Mouse (Mus musculus) kidney, postnatal 10 days (tissue): ENCODE results near the gene Trip11.
A peak's percentile ranks its signal among the peaks of the same experiment; 100 is the strongest.

Experiments used
- DNase-seq: peaks from one replicate; pipeline ENCODE4 v3.0.0; 2021; ENCODE audit warnings: mixed read lengths

Trip11 gene

DNA sequence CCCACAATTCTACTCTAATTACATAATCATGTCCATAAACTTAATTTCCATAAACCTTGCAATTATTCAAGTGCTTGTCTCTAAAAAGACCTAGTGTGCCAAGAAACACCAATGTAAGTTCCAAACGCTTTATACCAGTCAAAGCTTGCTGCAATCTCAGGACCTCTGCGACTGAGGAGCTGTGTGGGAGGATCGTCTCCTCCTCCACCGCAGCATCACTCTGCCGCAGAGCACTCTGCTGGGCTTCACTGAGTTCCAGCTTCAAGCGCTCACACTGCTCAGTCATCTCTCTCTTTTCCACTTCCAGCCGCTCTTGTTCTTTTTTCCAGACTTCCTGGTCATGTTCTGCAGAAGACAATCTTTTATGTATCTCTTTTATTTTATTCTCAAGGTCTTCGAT is 19.8 kb downstream of the Trip11 start:
- no peak for DNase-seq

DNA sequence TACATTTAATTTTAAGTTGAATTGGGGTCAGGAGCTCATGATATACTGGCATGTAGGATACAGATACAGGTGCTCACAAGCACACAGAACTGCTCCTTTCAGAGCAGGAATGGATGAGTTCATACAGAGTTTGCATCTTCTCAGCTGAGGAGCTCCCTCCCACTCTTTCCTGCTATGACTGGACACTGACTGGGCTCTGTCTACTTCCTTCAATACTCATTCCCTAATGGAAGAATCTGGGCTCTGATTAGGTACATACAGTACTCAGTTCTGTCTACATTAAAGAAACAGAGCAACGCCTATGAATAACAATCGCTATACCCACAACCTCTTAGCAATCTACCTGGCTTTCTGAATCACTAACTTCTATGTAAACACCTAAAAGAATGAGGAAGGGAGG is 20.2 kb downstream of the Trip11 start:
- no peak for DNase-seq

DNA sequence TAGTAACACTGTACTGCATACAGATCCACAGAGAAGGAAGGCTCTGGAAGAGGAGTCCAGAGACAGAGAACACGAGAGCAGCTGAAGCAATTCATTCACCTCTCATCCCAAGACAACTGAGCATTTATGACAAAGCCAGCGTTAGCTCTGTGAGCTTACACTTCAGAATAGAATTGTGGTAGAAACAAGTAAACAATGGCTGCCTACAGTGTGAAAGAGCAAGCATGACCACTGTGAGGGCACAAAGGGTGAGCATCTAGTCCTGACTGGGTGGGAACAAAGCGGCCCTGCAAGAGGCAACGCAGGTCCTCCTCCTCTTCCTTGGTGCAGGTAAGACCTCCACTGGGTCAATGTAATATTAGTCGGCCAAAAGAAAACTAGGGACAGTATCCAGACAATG is 22.0 kb downstream of the Trip11 start:
- DNase-seq = no peak

DNA sequence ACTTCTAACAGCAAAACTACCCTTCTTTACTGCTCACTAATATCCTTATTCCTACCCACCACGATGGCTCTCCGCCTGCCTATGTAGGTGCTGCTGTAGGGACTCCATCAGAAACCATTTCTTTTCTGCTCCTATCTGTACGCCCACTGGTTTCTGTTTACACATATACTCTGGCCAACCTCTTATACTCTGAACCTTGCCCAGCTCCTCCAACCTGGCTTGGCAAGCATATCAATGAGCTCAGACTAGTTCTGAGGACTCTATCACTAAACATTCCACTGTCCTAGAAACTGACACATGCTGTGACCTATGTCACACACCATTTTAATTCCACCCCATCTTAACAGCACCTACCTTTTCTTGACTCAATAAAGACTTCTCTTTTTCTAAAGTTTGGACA is 23.7 kb downstream of the Trip11 start:
- DNase-seq = no peak

DNA sequence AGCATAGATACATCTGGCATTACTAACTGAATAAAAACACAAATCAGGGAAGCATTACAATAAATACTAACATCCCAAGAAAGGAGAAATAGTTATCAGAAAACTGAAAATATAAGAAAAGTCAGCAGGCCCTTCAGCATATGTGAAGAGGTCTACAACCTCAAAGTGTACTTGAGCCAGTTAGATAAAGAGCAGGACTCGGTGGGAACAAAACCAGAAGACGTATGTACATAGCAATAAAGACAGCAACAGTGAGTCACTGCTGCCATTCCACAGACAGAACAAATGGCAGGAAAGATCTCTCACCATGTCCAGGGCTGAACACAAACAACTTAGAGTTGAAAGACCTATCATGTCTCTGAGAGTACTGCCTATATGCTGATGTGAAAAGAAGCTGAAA is 24.8 kb downstream of the Trip11 start:
- no peak for DNase-seq

DNA sequence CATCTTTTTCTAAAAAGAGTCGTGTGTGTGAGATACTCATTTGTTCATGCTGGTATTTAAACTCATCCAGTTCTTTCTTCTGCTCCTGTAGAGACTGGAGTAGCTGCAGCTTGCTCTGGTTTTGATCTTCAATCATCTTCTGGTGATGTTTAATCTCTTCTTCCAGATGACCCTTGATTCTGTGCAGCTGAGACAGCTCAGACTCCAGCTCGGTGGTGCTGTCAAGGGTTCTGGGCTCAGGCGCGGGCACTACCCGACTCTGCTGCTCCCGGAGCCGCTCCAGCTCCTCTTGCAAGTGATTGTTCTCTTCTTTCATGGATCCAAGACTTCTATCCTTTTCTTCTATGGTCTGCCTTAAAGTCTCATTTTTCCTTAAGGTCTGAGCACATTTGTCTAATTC is 28.1 kb downstream of the Trip11 start:
- no peak for DNase-seq

DNA sequence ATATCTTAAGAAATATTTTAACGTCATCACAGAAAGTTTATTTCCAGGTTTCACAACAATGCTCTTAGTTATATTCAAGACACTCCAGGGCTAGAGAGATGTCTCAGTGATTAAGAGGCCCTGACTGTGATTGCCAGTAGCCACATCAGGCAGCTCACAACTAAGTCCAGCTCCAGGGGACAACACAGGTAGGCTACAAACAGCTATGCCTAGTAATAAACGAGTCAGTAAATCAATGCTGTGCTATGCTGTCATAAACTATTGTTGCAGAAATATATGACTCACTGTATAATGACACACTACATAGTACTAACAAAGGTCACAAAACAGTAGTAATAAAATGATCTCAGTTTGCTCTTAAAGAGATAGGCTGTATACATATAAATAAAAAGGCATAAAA is 36.7 kb downstream of the Trip11 start:
- no peak for DNase-seq

DNA sequence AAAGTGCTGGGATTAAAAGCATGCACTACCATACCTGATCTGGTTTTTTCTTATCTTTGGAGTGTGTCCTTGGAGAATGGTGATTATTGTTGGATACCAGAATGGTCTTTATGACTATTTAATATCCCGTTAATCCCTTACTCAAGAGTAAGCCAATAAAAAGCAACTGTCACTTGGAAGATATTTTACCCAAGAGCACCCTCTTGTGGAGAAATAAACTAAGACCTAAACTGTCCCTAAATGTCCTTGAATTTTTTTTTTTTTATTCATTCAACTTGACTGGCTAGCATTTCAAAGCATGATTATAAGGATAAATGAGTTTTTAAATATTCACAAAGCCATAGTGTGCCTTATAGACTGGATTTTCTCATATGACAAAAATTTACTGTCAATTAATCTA is 38.0 kb downstream of the Trip11 start:
- DNase-seq = no peak

DNA sequence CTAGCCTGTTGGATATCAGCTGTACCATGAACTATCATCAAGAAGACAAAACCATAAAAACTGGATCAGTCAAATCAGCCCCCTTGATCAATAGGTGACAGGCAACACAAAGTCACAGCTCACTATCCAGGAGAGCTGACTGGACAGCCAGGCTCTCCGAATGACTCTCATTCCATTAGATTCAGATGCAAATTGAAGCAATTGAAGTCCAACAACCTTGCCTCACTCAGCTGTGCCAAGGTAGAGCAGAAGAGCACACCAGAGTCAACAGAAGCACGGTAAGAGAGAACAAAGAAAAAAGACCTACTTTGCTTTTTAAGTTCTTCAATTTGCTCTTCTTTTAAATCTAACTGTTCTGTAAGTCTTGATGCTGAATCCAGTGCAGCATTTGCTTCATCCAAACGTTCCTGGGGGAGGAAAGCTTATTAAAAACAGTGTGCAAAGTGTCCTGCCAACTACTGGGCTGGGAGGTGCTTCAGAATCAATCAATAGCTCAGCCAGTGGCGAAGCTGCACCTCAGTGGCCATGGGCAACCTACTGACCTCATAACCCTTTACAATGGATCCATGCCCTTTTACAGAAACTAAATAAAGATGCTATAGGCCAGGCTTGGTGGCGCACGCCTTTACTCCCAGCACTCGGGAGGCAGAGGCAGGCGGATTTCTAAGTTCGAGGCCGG is 50.6 kb downstream of the Trip11 start:
- no peak for DNase-seq

DNA sequence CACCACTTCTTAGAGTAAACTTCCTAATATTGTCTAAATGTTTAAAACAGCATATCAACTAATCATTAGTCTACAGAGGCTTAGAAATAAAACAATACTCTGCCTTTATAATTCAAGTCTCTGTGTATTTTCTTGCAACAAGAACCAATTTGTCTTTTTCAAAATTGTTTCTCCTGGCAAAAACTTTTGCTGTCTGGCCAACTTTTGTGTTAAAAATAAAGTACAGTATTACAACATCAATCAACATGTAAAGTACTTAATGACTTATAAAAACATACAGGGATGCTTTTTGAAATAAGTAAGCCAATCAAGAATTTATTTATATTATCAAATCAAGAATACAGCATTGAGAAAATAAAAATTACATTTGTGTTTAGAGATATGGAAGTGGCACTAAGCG is 52.8 kb downstream of the Trip11 start:
- DNase-seq = no peak

DNA sequence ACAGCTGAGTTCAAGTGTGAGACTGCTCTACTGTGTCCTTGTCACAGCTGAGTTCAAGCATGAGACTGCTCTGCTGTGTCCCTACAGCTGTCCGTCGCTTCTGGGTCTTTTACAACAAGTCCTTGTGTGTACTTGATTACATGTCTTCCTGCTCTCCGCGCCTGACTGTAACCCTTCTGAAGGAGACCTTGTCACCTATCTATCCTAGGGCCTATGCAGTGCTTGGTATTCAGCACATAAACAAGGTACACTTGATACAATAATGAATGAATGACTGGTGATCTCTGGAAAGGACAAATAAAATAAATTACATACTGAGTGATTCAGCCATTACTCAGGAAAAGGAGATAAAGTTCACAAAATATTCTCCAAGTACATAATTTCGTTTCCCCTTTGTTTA is 55.1 kb downstream of the Trip11 start:
- DNase-seq = no peak

DNA sequence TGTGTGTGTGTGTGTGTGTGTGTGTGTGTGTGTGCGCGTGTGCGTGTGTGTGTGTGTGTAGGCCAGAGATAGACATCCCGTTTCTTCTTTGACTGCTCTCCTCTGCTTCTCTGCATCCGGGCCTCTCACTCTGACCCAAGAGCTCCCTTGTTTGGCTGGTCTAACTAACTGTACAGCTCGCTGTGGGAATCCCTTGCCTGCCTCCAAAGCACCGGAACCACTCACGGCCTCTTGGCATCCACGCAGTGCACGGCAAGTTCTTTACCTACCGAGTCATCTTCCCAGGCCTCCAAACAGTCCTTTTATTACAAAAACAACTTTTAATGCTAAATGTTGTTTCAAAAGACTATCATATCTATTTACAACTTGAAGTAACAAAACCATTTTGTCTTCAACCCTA is 58.7 kb downstream of the Trip11 start:
- no peak for DNase-seq

DNA sequence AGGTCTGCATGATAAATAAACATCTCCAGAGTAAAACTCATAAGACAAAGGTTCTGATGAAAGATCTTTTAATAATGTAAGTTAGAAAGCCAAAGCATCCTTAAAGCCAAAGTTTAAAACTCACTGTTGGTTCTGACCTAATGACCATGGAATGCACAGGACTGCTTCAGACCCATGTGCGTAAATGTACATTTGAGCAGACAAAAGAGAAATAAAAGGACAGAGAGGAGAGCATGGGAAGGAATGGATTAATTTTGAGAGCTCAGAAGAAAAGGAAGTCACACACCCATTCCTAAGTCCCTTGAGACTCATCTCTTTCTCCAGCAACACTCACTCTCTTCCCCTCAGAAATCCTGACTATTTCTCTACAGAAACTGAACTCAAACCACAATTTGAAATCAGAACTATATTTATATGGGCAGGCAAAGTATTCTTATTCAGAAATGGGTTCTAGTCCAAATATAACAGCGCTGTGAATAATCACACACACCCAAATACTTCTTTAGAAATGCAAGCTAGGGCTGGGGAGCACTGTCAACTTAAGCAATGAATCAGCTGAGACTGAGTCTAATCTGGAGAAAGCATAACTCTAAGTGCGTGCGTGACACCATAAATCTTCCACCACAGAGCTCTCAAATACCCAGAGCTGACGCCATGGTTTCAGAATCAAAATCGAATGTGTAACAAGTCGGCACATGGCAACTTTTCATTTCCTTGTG is 61.1 kb downstream of the Trip11 start:
- DNase-seq = peak; percentile 39

DNA sequence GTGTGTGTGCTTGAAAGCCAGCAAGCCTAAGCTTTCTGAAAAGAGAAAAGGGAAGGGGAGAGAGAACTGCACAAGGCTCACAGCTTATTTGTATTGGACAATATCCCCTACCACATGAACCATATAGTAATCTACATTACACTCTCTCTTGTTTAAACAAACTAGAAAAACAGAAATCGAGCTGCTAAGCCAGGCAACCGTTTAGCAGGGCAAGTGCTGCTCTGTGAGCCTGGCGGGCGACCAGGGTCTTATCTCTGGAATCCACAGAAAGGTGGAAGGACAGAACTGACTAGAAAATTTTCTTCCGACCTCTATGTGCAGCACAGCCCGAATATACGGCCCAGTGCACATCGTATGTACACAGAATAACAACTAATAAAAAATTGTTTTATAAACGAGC is 61.8 kb downstream of the Trip11 start:
- no peak for DNase-seq

DNA sequence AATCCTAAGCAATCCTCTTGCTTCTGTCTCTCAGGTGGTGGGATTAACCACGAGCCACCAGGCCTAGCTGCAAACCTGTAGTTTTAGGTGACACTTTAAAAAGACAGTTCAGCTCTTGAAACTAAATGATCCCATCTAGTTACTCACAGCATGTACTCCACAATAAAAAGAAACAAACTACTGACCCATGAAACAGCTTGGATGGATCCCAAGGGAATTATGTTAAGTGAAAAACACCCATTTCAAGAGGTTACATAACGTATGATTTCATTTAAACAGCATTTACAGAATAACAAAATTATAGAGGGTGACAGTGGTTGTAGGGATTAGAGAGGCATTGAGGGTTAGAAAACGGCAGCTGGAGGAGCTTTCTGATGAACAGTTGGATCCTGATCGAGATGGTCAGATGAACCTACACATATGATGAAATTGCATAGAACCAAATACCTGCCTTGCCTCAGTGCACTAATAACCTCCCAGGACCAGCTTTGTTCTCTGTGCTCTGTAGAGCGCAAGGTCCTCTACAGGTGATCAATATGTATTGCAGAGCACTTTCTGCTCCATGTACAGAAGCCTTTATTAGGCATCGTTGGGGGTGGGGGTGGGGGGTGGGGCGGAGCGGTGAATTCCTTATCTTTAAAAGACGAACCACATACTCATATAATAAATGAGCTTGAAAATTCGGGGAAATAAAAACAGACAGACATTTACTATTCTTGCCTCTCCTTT is 76.4 kb downstream of the Trip11 start:
- no peak for DNase-seq

DNA sequence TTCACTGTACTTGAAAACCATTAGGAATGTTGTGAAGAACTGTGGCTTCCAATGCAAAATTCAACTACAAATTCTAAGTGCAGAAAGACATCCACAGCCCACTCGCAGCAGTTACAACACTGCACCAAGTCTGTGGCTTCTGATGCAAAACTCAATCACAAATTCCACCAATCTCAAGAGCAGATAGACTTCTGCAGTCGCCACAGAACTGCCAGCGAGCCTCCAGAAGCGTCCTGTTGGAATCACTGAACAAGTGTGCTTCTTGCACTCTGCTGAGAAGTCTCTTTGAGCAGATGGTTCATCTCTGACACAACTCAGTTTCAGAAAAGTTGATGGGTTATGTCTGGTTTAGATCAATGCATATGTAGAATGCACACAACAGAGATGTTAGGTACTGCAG is 78.4 kb downstream of the Trip11 start:
- no peak for DNase-seq

DNA sequence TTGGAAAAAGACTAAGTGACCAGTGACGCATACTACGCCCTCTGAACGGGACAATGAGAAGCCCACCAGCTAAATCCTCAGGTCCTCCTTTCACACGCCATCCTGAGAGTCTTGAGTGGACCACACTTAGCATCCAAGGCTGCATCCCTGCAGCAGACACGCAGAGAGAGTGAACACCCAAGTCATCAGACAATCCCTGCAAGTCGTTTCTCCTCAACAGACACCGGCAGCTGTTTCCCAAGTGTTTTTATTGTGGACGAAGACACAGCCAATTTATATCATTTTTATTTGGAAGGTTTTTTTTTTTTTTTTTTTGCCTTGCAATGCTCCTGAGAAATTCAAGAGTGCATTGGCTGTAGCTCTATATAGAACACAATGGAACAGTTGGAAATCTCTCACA is 79.3 kb downstream of the Trip11 start:
- DNase-seq = peak; percentile 56

DNA sequence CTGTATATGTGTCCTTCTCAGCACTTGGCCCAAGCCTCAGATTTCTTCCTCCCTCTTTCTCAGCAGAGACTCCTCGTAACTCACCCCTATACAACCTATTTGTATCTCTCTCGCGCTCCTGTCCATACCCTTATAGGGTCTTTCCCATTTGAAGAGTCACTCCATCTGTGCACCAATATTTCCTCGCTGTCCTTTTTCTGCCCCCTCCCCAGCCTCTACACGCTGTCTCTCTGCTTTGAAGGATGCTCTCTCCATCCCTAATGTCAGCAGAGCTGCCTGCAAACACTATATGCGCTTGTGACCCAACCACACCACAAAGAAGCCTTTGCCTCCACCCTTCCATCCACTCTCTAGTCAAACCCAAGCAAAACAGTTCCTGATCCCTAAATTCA is 80.0 kb downstream of the Trip11 start:
- DNase-seq = no peak

DNA sequence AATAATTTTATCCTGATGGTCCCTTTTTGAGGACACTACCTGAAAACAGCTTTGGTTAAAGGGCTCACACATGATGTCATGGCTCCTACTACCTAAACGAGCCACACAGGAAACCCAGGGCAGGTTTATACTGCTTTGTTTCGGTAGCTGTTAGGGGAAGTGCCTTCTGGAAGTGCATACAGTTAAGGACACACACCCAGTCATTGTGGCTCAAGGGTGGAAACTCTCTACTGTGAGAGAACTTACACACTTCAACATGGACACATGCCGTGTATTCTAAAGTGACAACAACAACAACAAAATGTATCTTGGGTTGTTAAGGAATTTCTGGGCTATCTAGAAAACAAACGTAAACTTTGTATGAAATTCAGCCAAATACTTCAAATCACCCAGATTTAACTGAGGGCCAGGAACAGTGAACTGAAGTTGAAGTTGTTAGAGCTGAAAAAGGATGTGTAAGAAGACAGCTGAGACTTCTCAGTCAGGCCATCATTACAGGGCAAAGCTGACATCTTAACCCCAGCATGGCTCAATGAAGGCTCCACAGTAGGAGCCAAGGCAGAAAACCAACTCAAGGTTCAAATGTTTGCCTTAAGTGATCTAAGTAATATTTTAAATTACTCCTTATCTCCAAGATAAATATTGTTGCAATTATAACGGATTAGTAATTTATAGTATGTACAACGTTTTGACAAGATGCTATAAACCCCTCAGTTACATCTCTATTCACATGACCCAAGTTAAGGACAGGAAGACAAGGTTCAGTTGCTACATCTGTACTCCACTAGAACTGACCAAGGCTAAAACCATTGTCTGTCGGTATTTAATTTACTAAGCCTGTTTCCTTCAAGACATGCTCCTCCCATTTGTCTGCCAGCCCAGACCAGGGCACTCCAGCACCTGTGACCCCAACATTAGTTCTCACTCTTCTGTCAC is 80.6 kb downstream of the Trip11 start:
- peak; percentile 57 for DNase-seq

DNA sequence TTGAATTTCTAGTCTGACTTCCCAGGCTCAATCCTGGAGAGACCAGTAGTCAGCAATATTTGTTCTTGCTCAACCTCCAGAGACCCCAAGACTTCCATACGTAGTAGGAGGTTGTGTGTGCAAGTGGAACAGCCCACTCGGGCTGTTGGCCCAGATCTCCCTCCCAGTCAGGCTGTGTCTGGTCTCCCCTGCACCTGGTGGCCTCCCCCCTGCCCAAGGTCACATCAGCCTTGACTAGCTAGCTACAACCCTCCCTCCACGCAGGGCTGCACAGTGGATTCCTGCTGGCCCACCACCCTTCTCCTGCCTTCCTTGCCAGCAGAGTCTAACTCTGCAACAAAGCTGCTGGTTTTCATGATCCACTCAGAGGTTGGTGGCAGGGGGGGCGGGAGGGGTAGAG is 81.8 kb downstream of the Trip11 start:
- DNase-seq = no peak

DNA sequence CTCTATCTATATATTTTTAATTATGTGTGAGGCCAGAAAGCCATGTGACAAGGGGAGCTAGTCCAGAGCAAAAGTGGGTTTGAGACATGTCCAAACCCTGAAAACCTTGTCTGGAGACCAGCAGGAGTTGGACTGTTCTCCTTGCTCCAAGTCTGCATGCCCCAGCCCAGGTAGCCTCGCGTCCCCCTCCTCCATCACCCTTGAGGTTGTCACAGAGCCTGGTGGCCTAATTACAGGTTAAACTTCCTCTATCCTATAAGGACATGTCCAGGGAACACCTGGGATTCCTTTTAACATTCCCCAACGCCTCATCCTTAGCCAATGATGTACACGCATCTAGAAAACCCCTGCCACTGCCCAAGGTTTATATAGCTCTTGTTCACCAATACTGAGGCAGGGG is 89.9 kb downstream of the Trip11 start:
- no peak for DNase-seq

DNA sequence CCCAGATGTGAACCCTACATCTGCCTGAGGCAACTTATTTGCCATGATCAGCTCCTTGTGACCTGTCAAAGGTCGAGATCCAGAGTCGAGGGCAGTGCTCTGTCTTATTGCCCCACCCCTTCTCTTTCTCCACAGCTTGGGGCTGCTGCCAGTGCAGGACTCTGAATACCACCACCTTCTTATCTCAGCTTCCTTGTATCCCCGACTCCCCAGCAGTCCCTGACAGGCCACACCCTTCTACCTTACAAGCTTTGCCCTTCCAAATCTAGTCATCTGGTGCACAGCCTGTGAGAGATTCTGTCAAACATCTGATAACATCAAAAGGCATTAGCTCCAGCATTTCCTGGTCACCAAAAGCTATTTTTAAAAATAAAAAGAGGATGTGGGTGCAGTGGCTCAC is 91.5 kb downstream of the Trip11 start:
- no peak for DNase-seq

DNA sequence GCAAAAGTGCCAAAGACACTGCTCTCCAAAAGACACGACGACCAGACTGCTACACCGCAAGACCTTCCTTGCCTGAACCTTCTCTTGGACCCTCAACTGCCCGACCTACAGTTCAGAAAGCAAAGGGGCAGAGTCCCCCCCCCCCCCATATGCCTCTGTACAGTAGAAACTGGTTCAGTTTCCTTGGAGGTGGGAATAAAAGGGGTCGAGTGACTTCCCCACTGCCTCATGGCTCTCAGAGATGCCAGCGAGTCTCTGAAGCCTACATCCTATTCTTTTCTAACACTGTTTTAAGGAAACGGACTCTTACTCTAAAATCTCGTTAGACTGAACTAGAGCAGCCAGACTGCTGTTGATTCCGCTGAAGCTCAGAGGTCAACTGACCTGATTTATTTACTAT is 93.5 kb downstream of the Trip11 start:
- no peak for DNase-seq
